Mouse (Mus musculus): ENCODE measurements around the gene Sirt1. TPM values are rescaled to one million over a fixed set of nuclear protein-coding genes. Genes with fewer than 3 reads are reported as not detected.
"Not testable (repeated sequence)": the region's sequence is repeated elsewhere in the genome, so short reads cannot be mapped to it uniquely, and the experiment has no call there.

Gene Sirt1
- polyA plus RNA-seq, 1 experiment from 2014 or later: 4.2 TPM

GRCm38 (mm10) chr10:63402731-63403504, 21.4 kb upstream of the Sirt1 start:
- no peak overlapping the region for H3K4me2 ChIP-seq (ENCODE audit: low read length)
- no peaks in the 10 kb centered on the region for H3K27me3 ChIP-seq (replicated peaks; ENCODE audit: control insufficient read depth, insufficient read depth, low read length)
- ATAC-seq: no peak
- WGBS: 71% methylated on average over 5 of the region's 5 CpGs
- H3K27ac ChIP-seq (ENCODE audit: low read length): no peak overlapping the region
- no peaks in the 10 kb centered on the region for H3K9me3 ChIP-seq (ENCODE audit: control insufficient read depth, low read length)
- no peaks in the 10 kb centered on the region for H3K4me1 ChIP-seq (replicated peaks; ENCODE audit: control insufficient read depth, insufficient read depth, low read length)
- no peak overlapping the region for H3K9ac ChIP-seq (replicated peaks; ENCODE audit: low read depth, low read length)
- no peak overlapping the region for H3K4me3 ChIP-seq (replicated peaks; ENCODE audit: low read length)
- no peaks in the 10 kb centered on the region for H3K36me3 ChIP-seq (ENCODE audit: control insufficient read depth, insufficient read depth)

GRCm38 (mm10) chr10:63396963-63397362, 15.5 kb upstream of the Sirt1 start:
- Histone ChIP-seq H3K9me3 (ENCODE audit: control insufficient read depth, low read length) (no peaks in the 10 kb centered on the region), H3K4me3 (replicated peaks; ENCODE audit: low read length) (no peak overlapping the region), H3K27me3 (replicated peaks; ENCODE audit: control insufficient read depth, insufficient read depth, low read length) (no peaks in the 10 kb centered on the region), H3K4me2 (ENCODE audit: low read length) (no peak overlapping the region), H3K36me3 (ENCODE audit: control insufficient read depth, insufficient read depth) (no peaks in the 10 kb centered on the region), H3K27ac (ENCODE audit: low read length) (no peak overlapping the region), H3K4me1 (replicated peaks; ENCODE audit: control insufficient read depth, insufficient read depth, low read length) (no peaks in the 10 kb centered on the region), H3K9ac (replicated peaks; ENCODE audit: low read depth, low read length) (no peak overlapping the region)
- WGBS: 93% methylated on average over 10 of the region's 10 CpGs
- ATAC-seq: no peak

GRCm38 (mm10) chr10:63388948-63389347, 7.4 kb upstream of the Sirt1 start:
- H3K4me1 ChIP-seq (replicated peaks; ENCODE audit: control insufficient read depth, insufficient read depth, low read length): no peaks in the 10 kb centered on the region
- no peak overlapping the region for H3K9ac ChIP-seq (replicated peaks; ENCODE audit: low read depth, low read length)
- no peaks in the 10 kb centered on the region for H3K36me3 ChIP-seq (ENCODE audit: control insufficient read depth, insufficient read depth)
- no peaks in the 10 kb centered on the region for H3K27me3 ChIP-seq (replicated peaks; ENCODE audit: control insufficient read depth, insufficient read depth, low read length)
- H3K4me3 ChIP-seq (replicated peaks; ENCODE audit: low read length): no peak overlapping the region
- H3K9me3 ChIP-seq (ENCODE audit: control insufficient read depth, low read length): no peaks in the 10 kb centered on the region
- H3K4me2 ChIP-seq (ENCODE audit: low read length): no peak overlapping the region
- ATAC-seq: no peak
- H3K27ac ChIP-seq (ENCODE audit: low read length): no peak overlapping the region
- WGBS: 64% methylated on average over 4 of the region's 4 CpGs

- Histone ChIP-seq H3K36me3 (ENCODE audit: control insufficient read depth, insufficient read depth) (no peaks in the 10 kb centered on the region), H3K27ac (ENCODE audit: low read length) (no peak overlapping the region), H3K9ac (replicated peaks; ENCODE audit: low read depth, low read length) (no peak overlapping the region; the same call in 1 of the 2 replicates), H3K4me3 (replicated peaks; ENCODE audit: low read length) (peak overlapping the region; percentile 58), H3K4me1 (replicated peaks; ENCODE audit: control insufficient read depth, insufficient read depth, low read length) (peaks cover under 1% of the 10 kb centered on the region), H3K27me3 (replicated peaks; ENCODE audit: control insufficient read depth, insufficient read depth, low read length) (no peaks in the 10 kb centered on the region), H3K9me3 (ENCODE audit: control insufficient read depth, low read length) (no peaks in the 10 kb centered on the region), H3K4me2 (ENCODE audit: low read length) (peak overlapping the region; percentile 56)
- ATAC-seq: no peak
- 3% methylated on average over 10 of the region's 10 CpGs for WGBS
Measured at GRCm38 (mm10) chr10:63386991-63387390, 5.5 kb upstream of the Sirt1 start.

GRCm38 (mm10) chr10:63386444-63386843, 4.9 kb upstream of the Sirt1 start:
- peak overlapping the region; percentile 21; the same call in 1 of the 2 replicates for H3K27ac ChIP-seq (ENCODE audit: low read length)
- peak; percentile 67 for ATAC-seq
- no peaks in the 10 kb centered on the region for H3K9me3 ChIP-seq (ENCODE audit: control insufficient read depth, low read length)
- peak overlapping the region; percentile 51 for H3K9ac ChIP-seq (replicated peaks; ENCODE audit: low read depth, low read length)
- H3K4me3 ChIP-seq (replicated peaks; ENCODE audit: low read length): peak overlapping the region; percentile 58
- peak overlapping the region; percentile 56 for H3K4me2 ChIP-seq (ENCODE audit: low read length)
- under 1% methylated on average over 19 of the region's 19 CpGs for WGBS
- H3K36me3 ChIP-seq (ENCODE audit: control insufficient read depth, insufficient read depth): no peaks in the 10 kb centered on the region
- peaks cover 3% of the 10 kb centered on the region; the same call in 1 of the 2 replicates for H3K27me3 ChIP-seq (replicated peaks; ENCODE audit: control insufficient read depth, insufficient read depth, low read length)
- peaks cover 6% of the 10 kb centered on the region for H3K4me1 ChIP-seq (replicated peaks; ENCODE audit: control insufficient read depth, insufficient read depth, low read length)

GRCm38 (mm10) chr10:63385897-63386296, 4.4 kb upstream of the Sirt1 start:
- H3K9me3 ChIP-seq (ENCODE audit: control insufficient read depth, low read length); ATAC-seq; H3K4me1 ChIP-seq (replicated peaks; ENCODE audit: control insufficient read depth, insufficient read depth, low read length); H3K27ac ChIP-seq (ENCODE audit: low read length); H3K36me3 ChIP-seq (ENCODE audit: control insufficient read depth, insufficient read depth); H3K27me3 ChIP-seq (replicated peaks; ENCODE audit: control insufficient read depth, insufficient read depth, low read length): not testable (repeated sequence)
- Histone ChIP-seq H3K9ac (replicated peaks; ENCODE audit: low read depth, low read length) (peak overlapping the region; percentile 51; the same call in 1 of the 2 replicates), H3K4me2 (ENCODE audit: low read length) (peak overlapping the region; percentile 56), H3K4me3 (replicated peaks; ENCODE audit: low read length) (peak overlapping the region; percentile 58)
- 25% methylated on average over 5 of the region's 5 CpGs for WGBS

GRCm38 (mm10) chr10:63382372-63383279, 1.1 kb upstream of the Sirt1 start, which contains the start of gene Dnajc12:
Gene Dnajc12 (plus strand): TSS chr10:63382443.
- H3K4me2 ChIP-seq (ENCODE audit: low read length): peak within 1 kb of the TSS; percentile 66
- no peaks in the 10 kb centered on the region for H3K36me3 ChIP-seq (ENCODE audit: control insufficient read depth, insufficient read depth)
- H3K9ac ChIP-seq (replicated peaks; ENCODE audit: low read depth, low read length): peak within 1 kb of the TSS; percentile 49
- peak; percentile 95 for ATAC-seq
- H3K27me3 ChIP-seq (replicated peaks; ENCODE audit: control insufficient read depth, insufficient read depth, low read length): peaks cover 10% of the 10 kb centered on the region; the same call in 1 of the 2 replicates
- H3K4me1 ChIP-seq (replicated peaks; ENCODE audit: control insufficient read depth, insufficient read depth, low read length): peaks cover 8% of the 10 kb centered on the region
- H3K4me3 ChIP-seq (replicated peaks; ENCODE audit: low read length): peak within 1 kb of the TSS; percentile 48
- H3K27ac ChIP-seq (ENCODE audit: low read length): no peak within 1 kb of the TSS
- no peaks in the 10 kb centered on the region for H3K9me3 ChIP-seq (ENCODE audit: control insufficient read depth, low read length)
- under 1% methylated on average over 28 of the region's 28 CpGs for WGBS

- H3K4me1 ChIP-seq (replicated peaks; ENCODE audit: control insufficient read depth, insufficient read depth, low read length): peaks cover 8% of the 10 kb centered on the region
- peaks cover 10% of the 10 kb centered on the region; the same call in 1 of the 2 replicates for H3K27me3 ChIP-seq (replicated peaks; ENCODE audit: control insufficient read depth, insufficient read depth, low read length)
- H3K36me3 ChIP-seq (ENCODE audit: control insufficient read depth, insufficient read depth): no peaks in the 10 kb centered on the region
- 39% methylated on average over 6 of the region's 6 CpGs for WGBS
- no peaks in the 10 kb centered on the region for H3K9me3 ChIP-seq (ENCODE audit: control insufficient read depth, low read length)
- no peak overlapping the region for H3K4me2 ChIP-seq (ENCODE audit: low read length)
- H3K9ac ChIP-seq (replicated peaks; ENCODE audit: low read depth, low read length): no peak overlapping the region
- H3K4me3 ChIP-seq (replicated peaks; ENCODE audit: low read length): no peak overlapping the region
- no peak for ATAC-seq
- H3K27ac ChIP-seq (ENCODE audit: low read length): no peak overlapping the region
Measured at GRCm38 (mm10) chr10:63378948-63379680, 2.4 kb downstream of the Sirt1 start.
